Mouse (Mus musculus) erythroblast, embryonic 14.5 days (primary cell): ENCODE data around the gene Olfr685. TPM values are rescaled to one million over a fixed set of nuclear protein-coding genes. Genes with fewer than 3 reads are reported as not detected.

ENCODE experiments used
- H3K27me3 ChIP-seq: 2 replicates; pipeline ENCODE4 v1.6.1; 2012; ENCODE audit warnings: inconsistent platforms; ENCODE audit not compliant: control insufficient read depth
- H3K36me3 ChIP-seq: 2 replicates; pipeline ENCODE4 v1.6.1; 2012; ENCODE audit warnings: mild to moderate bottlenecking, inconsistent platforms; ENCODE audit not compliant: control insufficient read depth
- H3K4me1 ChIP-seq: 2 replicates; pipeline ENCODE4 v1.6.1; 2012; ENCODE audit warnings: inconsistent platforms; ENCODE audit not compliant: control insufficient read depth
- H3K4me3 ChIP-seq: replicated peaks from 2 replicates; pipeline ENCODE3; 2012; ENCODE audit warnings: moderate library complexity, mild to moderate bottlenecking, inconsistent platforms
- H3K9me3 ChIP-seq: 2 replicates; pipeline ENCODE4 v1.6.1; 2012; ENCODE audit warnings: low read length, inconsistent platforms, mixed read lengths; ENCODE audit not compliant: control insufficient read depth
- GATA1 ChIP-seq: IDR thresholded peaks from 2 replicates; pipeline ENCODE4 v1.6.1; 2012; ENCODE audit warnings: low read length, inconsistent platforms, mixed read lengths
- TAL1 ChIP-seq: IDR thresholded peaks from 3 replicates; pipeline ENCODE4 v1.6.1; 2012; ENCODE audit warnings: low read length, inconsistent platforms, mixed read lengths
- polyA plus RNA-seq: library from polyadenylated mRNA; stranded (reverse); fragments of >175 nt; gene quantifications from 2 replicates; pipeline ENCODE4 v1.2.3, GENCODE M21; 2012

Gene Olfr685
- polyA plus RNA-seq: not detected in 2 replicates

DNA sequence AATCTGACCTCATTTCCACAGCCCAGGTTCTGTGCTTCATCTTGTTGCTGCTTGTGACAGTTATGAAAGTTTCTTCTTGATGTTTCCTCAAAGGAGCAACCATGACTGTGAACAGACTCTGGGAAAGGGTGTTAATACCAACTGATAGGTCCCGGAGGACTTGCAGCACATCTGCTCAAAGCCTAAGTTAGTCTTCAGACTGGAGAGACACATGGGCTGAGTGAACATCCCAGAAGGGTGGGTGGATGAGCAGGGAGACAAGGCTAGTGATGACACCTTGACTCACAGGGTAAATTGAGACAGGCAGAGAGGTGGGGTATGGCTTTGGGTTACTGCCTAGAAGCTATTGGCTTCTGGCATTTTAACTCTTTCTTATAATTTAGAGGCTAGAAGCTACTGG lies at the start of gene Olfr685:
TSS of gene Olfr685 (minus strand) at position 101 of the 400 bp plus-strand sequence.
- Histone ChIP-seq H3K36me3 (no peaks in the 10 kb centered on the region), H3K9me3 (no peaks in the 10 kb centered on the region; the same call in 1 of the 2 replicates), H3K27me3 (no peaks in the 10 kb centered on the region), H3K4me3 (no peak within 1 kb of the TSS), H3K4me1 (no peaks in the 10 kb centered on the region)
- TF ChIP-seq GATA1 (no peak), TAL1 (no peak)

DNA sequence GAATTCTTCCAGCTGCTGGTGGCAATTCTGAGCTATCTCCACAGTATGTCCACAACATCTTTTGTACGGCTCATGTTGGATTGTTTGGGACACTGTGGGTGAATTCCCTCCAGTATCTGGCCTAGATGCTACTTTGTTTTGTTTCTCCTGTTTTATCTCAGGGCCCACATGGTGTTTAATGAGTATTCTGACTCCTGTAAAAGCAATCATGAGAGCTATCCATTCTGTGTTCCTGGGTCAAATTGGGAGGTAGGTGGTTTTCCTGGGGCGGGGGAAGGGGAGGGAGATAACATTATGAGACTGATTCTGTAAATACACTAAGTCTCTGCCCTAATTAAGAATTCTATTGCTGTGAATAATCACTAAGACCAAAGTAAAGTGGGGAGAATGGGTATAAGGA lies 43.6 kb upstream of the Olfr685 start:
- Histone ChIP-seq H3K36me3 (no peaks in the 10 kb centered on the region), H3K4me1 (no peaks in the 10 kb centered on the region; the same call in 1 of the 2 replicates), H3K9me3 (no peaks in the 10 kb centered on the region; the same call in 1 of the 2 replicates), H3K27me3 (no peaks in the 10 kb centered on the region), H3K4me3 (no peak overlapping the region)
- TF ChIP-seq TAL1 (no peak), GATA1 (no peak)

DNA sequence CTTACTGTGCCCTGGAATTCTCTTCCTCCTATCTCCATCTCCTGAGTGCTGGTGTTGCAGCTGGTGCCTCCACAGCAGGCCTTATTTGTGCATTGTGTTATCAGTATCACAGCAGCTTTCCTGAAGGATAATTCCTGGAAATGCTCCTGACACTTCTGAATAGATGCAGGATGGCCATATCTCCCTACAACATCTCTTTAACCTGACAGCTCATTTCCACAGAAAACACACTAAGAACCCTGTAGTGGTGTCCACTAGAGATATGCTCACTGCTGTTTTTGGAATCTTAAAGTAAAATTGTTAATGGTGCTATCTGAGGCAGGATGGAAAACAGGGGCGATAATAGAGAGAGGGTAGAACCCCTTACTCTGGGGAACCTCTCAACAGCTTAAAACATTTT lies 42.3 kb upstream of the Olfr685 start:
- TF ChIP-seq GATA1 (no peak), TAL1 (no peak)
- Histone ChIP-seq H3K27me3 (no peaks in the 10 kb centered on the region), H3K9me3 (no peaks in the 10 kb centered on the region; the same call in 1 of the 2 replicates), H3K4me1 (no peaks in the 10 kb centered on the region; the same call in 1 of the 2 replicates), H3K36me3 (no peaks in the 10 kb centered on the region), H3K4me3 (no peak overlapping the region)

DNA sequence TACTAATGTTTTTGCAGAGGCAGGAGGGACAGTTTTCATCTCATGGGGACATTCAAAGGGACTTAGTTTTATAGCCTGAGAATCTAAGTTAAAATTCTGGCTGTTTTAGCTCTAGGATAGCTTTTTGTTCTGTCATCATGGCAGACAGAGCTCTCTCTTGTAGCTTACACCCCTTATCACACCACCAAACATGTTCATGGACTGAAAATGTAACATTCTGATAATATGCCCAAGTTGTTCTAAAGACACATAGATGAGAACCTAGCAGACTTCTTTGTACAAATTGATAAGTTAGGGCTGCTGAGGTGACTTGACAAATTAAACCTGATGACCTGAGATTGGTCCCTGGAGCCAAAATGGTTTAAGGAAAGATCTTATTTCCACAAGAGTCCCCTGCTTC lies 40.9 kb upstream of the Olfr685 start:
- H3K36me3 ChIP-seq: no peaks in the 10 kb centered on the region
- no peaks in the 10 kb centered on the region; the same call in 1 of the 2 replicates for H3K9me3 ChIP-seq
- H3K4me3 ChIP-seq: no peak overlapping the region
- no peaks in the 10 kb centered on the region for H3K27me3 ChIP-seq
- TF ChIP-seq GATA1 (no peak), TAL1 (no peak)
- no peaks in the 10 kb centered on the region; the same call in 1 of the 2 replicates for H3K4me1 ChIP-seq

- no peaks in the 10 kb centered on the region; the same call in 1 of the 2 replicates for H3K4me1 ChIP-seq
Measured at GRCm38 (mm10) chr7:105226072-105226471, 40.3 kb upstream of the Olfr685 start.

GRCm38 (mm10) chr7:105218281-105218680 lies 32.5 kb upstream of the Olfr685 start:
- no peaks in the 10 kb centered on the region for H3K4me1 ChIP-seq
- no peaks in the 10 kb centered on the region for H3K36me3 ChIP-seq
- no peaks in the 10 kb centered on the region for H3K27me3 ChIP-seq
- no peak overlapping the region for H3K4me3 ChIP-seq
- no peaks in the 10 kb centered on the region for H3K9me3 ChIP-seq
- TF ChIP-seq TAL1: no peak
- no peak for TF ChIP-seq GATA1

More at GRCm38 (mm10) chr7:105226072-105226471, 40.3 kb upstream of the Olfr685 start:
- Histone ChIP-seq H3K4me3 (no peak overlapping the region), H3K9me3 (no peaks in the 10 kb centered on the region; the same call in 1 of the 2 replicates), H3K27me3 (no peaks in the 10 kb centered on the region), H3K36me3 (no peaks in the 10 kb centered on the region)
- no peak for TF ChIP-seq TAL1
- TF ChIP-seq GATA1: no peak

DNA sequence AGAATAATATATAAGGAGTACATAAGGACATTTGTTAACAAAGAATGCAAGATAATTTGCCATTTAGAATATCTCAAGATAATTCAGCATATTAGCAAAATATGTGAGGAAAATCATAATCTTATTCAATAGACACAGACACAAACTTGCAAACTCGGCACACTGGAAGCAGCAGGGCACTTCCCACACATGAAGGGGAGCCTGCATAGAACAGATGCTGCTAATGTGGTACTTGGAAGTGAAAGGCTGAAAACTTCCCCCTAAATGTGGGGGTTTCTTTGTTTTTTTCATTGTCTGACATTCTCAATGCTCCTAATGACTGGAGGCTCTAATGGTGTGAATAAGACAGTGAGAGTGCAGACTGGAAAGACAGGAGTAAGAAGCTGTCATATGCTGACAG lies 28.9 kb upstream of the Olfr685 start:
- Histone ChIP-seq H3K9me3 (no peaks in the 10 kb centered on the region), H3K4me1 (no peaks in the 10 kb centered on the region), H3K27me3 (no peaks in the 10 kb centered on the region), H3K4me3 (no peak overlapping the region), H3K36me3 (no peaks in the 10 kb centered on the region)
- TF ChIP-seq GATA1 (no peak), TAL1 (no peak)

- Histone ChIP-seq H3K36me3 (no peaks in the 10 kb centered on the region), H3K9me3 (peaks cover 3% of the 10 kb centered on the region), H3K4me1 (no peaks in the 10 kb centered on the region), H3K27me3 (no peaks in the 10 kb centered on the region), H3K4me3 (no peak within 1 kb of the TSS)
- no peak for TF ChIP-seq TAL1
- no peak for TF ChIP-seq GATA1
Measured at GRCm38 (mm10) chr7:105207385-105207784, 21.6 kb upstream of the Olfr685 start, which contains the start of gene Olfr686. Gene Olfr686, minus strand, starts transcription at chr7:105207485.

GRCm38 (mm10) chr7:105170773-105171172 lies 15.0 kb downstream of the Olfr685 start:
- H3K9me3 ChIP-seq: no peaks in the 10 kb centered on the region
- no peaks in the 10 kb centered on the region for H3K27me3 ChIP-seq
- H3K4me3 ChIP-seq: no peak overlapping the region
- no peaks in the 10 kb centered on the region for H3K4me1 ChIP-seq
- TF ChIP-seq GATA1 (no peak), TAL1 (no peak)
- H3K36me3 ChIP-seq: no peaks in the 10 kb centered on the region

- no peak within 1 kb of the TSS for H3K4me3 ChIP-seq
- no peaks in the 10 kb centered on the region for H3K4me1 ChIP-seq
- no peaks in the 10 kb centered on the region for H3K9me3 ChIP-seq
- H3K27me3 ChIP-seq: no peaks in the 10 kb centered on the region
- TF ChIP-seq TAL1 (no peak), GATA1 (no peak)
- H3K36me3 ChIP-seq: no peaks in the 10 kb centered on the region
Measured at GRCm38 (mm10) chr7:105163553-105163952, 22.3 kb downstream of the Olfr685 start, which contains the start of gene Olfr684. Gene Olfr684, minus strand, starts transcription at chr7:105163653.
